Mouse (Mus musculus) thymus, adult 2 months (tissue): ENCODE data around the gene Gm20388. TPM values are rescaled to one million over a fixed set of nuclear protein-coding genes. Genes with fewer than 3 reads are reported as not detected.

Experiments used
- DNase-seq: peaks from one replicate; pipeline ENCODE4 v3.0.0; 2021
- H3K27ac ChIP-seq: fragments of 200-500 bp; 2 replicates; pipeline ENCODE4 v1.5.1; 2012; ENCODE audit warnings: low read length, control low read depth; ENCODE audit not compliant: control insufficient read depth, insufficient read depth
- H3K27me3 ChIP-seq: fragments of 200-500 bp; 2 replicates; pipeline ENCODE4 v1.6.1; 2012; ENCODE audit warnings: mild to moderate bottlenecking, low read length, moderate library complexity, mixed read lengths; ENCODE audit not compliant: control insufficient read depth, insufficient read depth
- H3K36me3 ChIP-seq: fragments of 200-500 bp; 2 replicates; pipeline ENCODE4 v1.6.1; 2012; ENCODE audit warnings: mild to moderate bottlenecking, low read length, moderate library complexity; ENCODE audit not compliant: control insufficient read depth, insufficient read depth
- H3K4me1 ChIP-seq: fragments of 200-500 bp; replicated peaks from 2 replicates; pipeline ENCODE4 v1.6.1; 2012; ENCODE audit warnings: low read length; ENCODE audit not compliant: control insufficient read depth, insufficient read depth
- H3K4me3 ChIP-seq: fragments of 200-500 bp; 2 replicates; pipeline ENCODE4 v1.5.1; 2012; ENCODE audit warnings: mild to moderate bottlenecking, low read length, control low read depth, moderate library complexity; ENCODE audit not compliant: control insufficient read depth, insufficient read depth
- CTCF ChIP-seq: fragments of 200-500 bp; IDR thresholded peaks from 2 replicates; pipeline ENCODE4 v1.5.1; 2012; ENCODE audit warnings: mild to moderate bottlenecking, control low read depth, low read length, moderate library complexity, borderline replicate concordance; ENCODE audit not compliant: control insufficient read depth, poor library complexity, insufficient read depth; ENCODE audit errors: extremely low read depth
- POLR2A ChIP-seq: fragments of 200-500 bp; IDR thresholded peaks from 2 replicates; pipeline ENCODE4 v1.6.1; 2012; ENCODE audit warnings: mild to moderate bottlenecking, low read length, control low read depth, moderate library complexity; ENCODE audit not compliant: control insufficient read depth, poor library complexity, insufficient read depth; ENCODE audit errors: extremely low read depth
- WGBS: fragments of 180-500 bp; shearing (Covaris S2); methylation state at CpG from one replicate; pipeline ENCODE4 v1.1.7; 2018; 5-methylcytosine and 5-hydroxymethylcytosine counted together
- polyA plus RNA-seq: library from polyadenylated mRNA; depleted of rRNA; stranded (reverse); fragments of >200 nt; gene quantifications from 2 replicates; pipeline ENCODE4 v1.2.3, GENCODE M21; 2012

The Gm20388 gene
- polyA plus RNA-seq, 1 experiment: 103 TPM

GRCm38 (mm10) chr8:123966896-123967295, 4056.3 kb downstream of the Gm20388 start:
- H3K27ac ChIP-seq: no peak overlapping the region
- H3K4me1 ChIP-seq: no peaks in the 10 kb centered on the region
- TF ChIP-seq CTCF: no peak
- TF ChIP-seq POLR2A: no peak
- H3K36me3 ChIP-seq: no peaks in the 10 kb centered on the region
- no peak for DNase-seq
- WGBS: 81% methylated on average over 2 of the region's 2 CpGs
- no peaks in the 10 kb centered on the region for H3K27me3 ChIP-seq
- no peak overlapping the region for H3K4me3 ChIP-seq

GRCm38 (mm10) chr8:123973495-123973894, 4062.9 kb downstream of the Gm20388 start:
- Histone ChIP-seq H3K27me3 (no peaks in the 10 kb centered on the region), H3K4me3 (no peak overlapping the region), H3K36me3 (no peaks in the 10 kb centered on the region), H3K27ac (no peak overlapping the region), H3K4me1 (peaks cover 5% of the 10 kb centered on the region)
- no peak for DNase-seq
- 100% methylated on average over 1 of the region's 1 CpGs for WGBS
- TF ChIP-seq CTCF (no peak), POLR2A (no peak)

- TF ChIP-seq CTCF: no peak
- no peak for TF ChIP-seq POLR2A
Measured at GRCm38 (mm10) chr8:123977499-123977898, 4066.9 kb downstream of the Gm20388 start.

GRCm38 (mm10) chr8:123978166-123978838, 4067.7 kb downstream of the Gm20388 start:
- Histone ChIP-seq H3K4me1 (peaks cover 22% of the 10 kb centered on the region), H3K36me3 (no peaks in the 10 kb centered on the region), H3K27ac (no peak overlapping the region), H3K4me3 (no peak overlapping the region), H3K27me3 (no peaks in the 10 kb centered on the region; the same call in 1 of the 2 replicates)
- TF ChIP-seq POLR2A (no peak), CTCF (no peak)
- WGBS: 58% methylated on average over 14 of the region's 14 CpGs
- no peak for DNase-seq

More at GRCm38 (mm10) chr8:123977499-123977898, 4066.9 kb downstream of the Gm20388 start:
- no peak for DNase-seq
- no peaks in the 10 kb centered on the region; the same call in 1 of the 2 replicates for H3K27me3 ChIP-seq
- 94% methylated on average over 4 of the region's 4 CpGs for WGBS
- H3K4me1 ChIP-seq: peaks cover 18% of the 10 kb centered on the region
- H3K4me3 ChIP-seq: no peak overlapping the region
- H3K36me3 ChIP-seq: no peaks in the 10 kb centered on the region
- no peak overlapping the region for H3K27ac ChIP-seq

GRCm38 (mm10) chr8:123978926-123979325, 4068.3 kb downstream of the Gm20388 start:
- WGBS: 48% methylated on average over 8 of the region's 8 CpGs
- no peak for TF ChIP-seq POLR2A
- TF ChIP-seq CTCF: no peak
- H3K27me3 ChIP-seq: no peaks in the 10 kb centered on the region; the same call in 1 of the 2 replicates
- H3K4me1 ChIP-seq: peaks cover 22% of the 10 kb centered on the region
- no peaks in the 10 kb centered on the region for H3K36me3 ChIP-seq
- H3K27ac ChIP-seq: no peak overlapping the region
- DNase-seq: no peak
- no peak overlapping the region for H3K4me3 ChIP-seq

GRCm38 (mm10) chr8:123980239-123980638, 4069.6 kb downstream of the Gm20388 start:
- TF ChIP-seq CTCF (no peak), POLR2A (no peak)
- Histone ChIP-seq H3K27me3 (no peaks in the 10 kb centered on the region; the same call in 1 of the 2 replicates), H3K4me1 (peaks cover 22% of the 10 kb centered on the region), H3K4me3 (no peak overlapping the region), H3K36me3 (no peaks in the 10 kb centered on the region), H3K27ac (no peak overlapping the region)
- no peak for DNase-seq
- WGBS: 80% methylated on average over 4 of the region's 4 CpGs

- DNase-seq: no peak
- TF ChIP-seq POLR2A: no peak
- TF ChIP-seq CTCF: no peak
- H3K27ac ChIP-seq: no peak overlapping the region
- WGBS: 70% methylated on average over 4 of the region's 4 CpGs
- peaks cover 22% of the 10 kb centered on the region for H3K4me1 ChIP-seq
- no peaks in the 10 kb centered on the region for H3K36me3 ChIP-seq
- no peak overlapping the region for H3K4me3 ChIP-seq
- no peaks in the 10 kb centered on the region; the same call in 1 of the 2 replicates for H3K27me3 ChIP-seq
Measured at GRCm38 (mm10) chr8:123981674-123982073, 4071.0 kb downstream of the Gm20388 start.
